Mouse (Mus musculus) kidney, adult 2 months (tissue): ENCODE results near the gene Esyt1.
"Not testable (repeated sequence)": the region's sequence is repeated elsewhere in the genome, so short reads cannot be mapped to it uniquely, and the experiment has no call there.

Experiments
- CTCF ChIP-seq: fragments of 200-500 bp; conservative IDR thresholded peaks from 2 replicates; pipeline ENCODE4 v1.5.1; 2011; ENCODE audit warnings: low read depth, mild to moderate bottlenecking, control low read depth, low read length, moderate library complexity, mixed read lengths; ENCODE audit not compliant: insufficient read depth, insufficient read length
- POLR2A ChIP-seq: fragments of 200-500 bp; IDR thresholded peaks from one replicate; pipeline ENCODE4 v1.6.1; 2011; ENCODE audit warnings: low read depth, low read length, control low read depth

DNA sequence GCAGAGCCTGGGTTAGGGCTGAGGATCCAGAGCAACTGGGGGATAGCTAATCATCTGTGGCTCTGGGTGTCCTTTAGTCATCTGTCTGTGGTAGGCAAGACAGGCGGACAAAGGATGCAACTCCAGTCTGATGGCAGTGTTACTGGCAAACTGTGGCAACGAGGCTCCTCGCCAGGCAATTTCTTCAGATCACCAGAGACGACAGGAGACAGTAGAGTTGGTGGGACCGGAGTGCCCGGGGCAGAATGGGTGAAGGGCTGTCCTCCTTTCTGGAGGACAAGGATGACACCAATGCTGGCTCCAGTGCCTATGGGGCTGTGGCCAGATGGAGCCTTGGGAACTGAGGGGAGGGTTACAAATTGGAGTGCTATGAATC, 24.0 kb upstream of the Esyt1 start:
- not testable (repeated sequence) for TF ChIP-seq CTCF, POLR2A
